Mouse (Mus musculus) embryonic facial prominence, embryonic 15.5 days (tissue): Measurements from ENCODE around the gene Uqcrq. TPM values are rescaled to one million over a fixed set of nuclear protein-coding genes. Genes with fewer than 3 reads are reported as not detected.

Experiments
- ATAC-seq: fragments of 200-750 bp; cut with Nextera tagmentation; 2 replicates; pipeline ENCODE4 v1.8.0; 2017; ENCODE audit warnings: low read depth, moderate TSS enrichment; ENCODE audit not compliant: insufficient number of reproducible peaks, low FRiP score, low TSS enrichment
- H3K27ac ChIP-seq: fragments of 300-500 bp; sonication (generic); replicated peaks from 2 replicates; pipeline ENCODE4 v1.5.1; 2015; ENCODE audit warnings: mild to moderate bottlenecking, inconsistent platforms
- H3K27me3 ChIP-seq: fragments of 300-500 bp; sonication (generic); 2 replicates; pipeline ENCODE4 v1.6.1; 2015; ENCODE audit warnings: inconsistent platforms
- H3K36me3 ChIP-seq: fragments of 300-500 bp; sonication (generic); 2 replicates; pipeline ENCODE4 v1.6.1; 2015; ENCODE audit warnings: mild to moderate bottlenecking, inconsistent platforms
- H3K4me1 ChIP-seq: fragments of 300-500 bp; sonication (generic); 2 replicates; pipeline ENCODE4 v1.6.1; 2015; ENCODE audit warnings: inconsistent platforms
- H3K4me2 ChIP-seq: fragments of 300-500 bp; sonication (generic); replicated peaks from 2 replicates; pipeline ENCODE4 v1.6.1; 2015; ENCODE audit warnings: mild to moderate bottlenecking, inconsistent platforms
- H3K4me3 ChIP-seq: fragments of 300-500 bp; sonication (generic); replicated peaks from 2 replicates; pipeline ENCODE4 v1.5.1; 2015; ENCODE audit warnings: mild to moderate bottlenecking, inconsistent platforms
- H3K9ac ChIP-seq: fragments of 300-500 bp; sonication (generic); 2 replicates; pipeline ENCODE4 v1.6.1; 2015; ENCODE audit warnings: inconsistent platforms
- H3K9me3 ChIP-seq: fragments of 300-500 bp; sonication (generic); replicated peaks from 2 replicates; pipeline ENCODE4 v1.6.1; 2016; ENCODE audit warnings: inconsistent platforms
- WGBS: fragments of 180-500 bp; shearing (Covaris S2); methylation state at CpG from one replicate; pipeline ENCODE4 v1.1.7; 2015; 5-methylcytosine and 5-hydroxymethylcytosine counted together
- polyA plus RNA-seq: library from polyadenylated mRNA; unstranded; fragments of >200 nt; fragmentation: Nextera tagmentation; extraction: Ambion mirVana; gene quantifications from 2 replicates; pipeline ENCODE4 v1.2.1, GENCODE M21; 2015

Gene Uqcrq
- polyA plus RNA-seq, result 535 and 540 TPM in 2 replicates

DNA sequence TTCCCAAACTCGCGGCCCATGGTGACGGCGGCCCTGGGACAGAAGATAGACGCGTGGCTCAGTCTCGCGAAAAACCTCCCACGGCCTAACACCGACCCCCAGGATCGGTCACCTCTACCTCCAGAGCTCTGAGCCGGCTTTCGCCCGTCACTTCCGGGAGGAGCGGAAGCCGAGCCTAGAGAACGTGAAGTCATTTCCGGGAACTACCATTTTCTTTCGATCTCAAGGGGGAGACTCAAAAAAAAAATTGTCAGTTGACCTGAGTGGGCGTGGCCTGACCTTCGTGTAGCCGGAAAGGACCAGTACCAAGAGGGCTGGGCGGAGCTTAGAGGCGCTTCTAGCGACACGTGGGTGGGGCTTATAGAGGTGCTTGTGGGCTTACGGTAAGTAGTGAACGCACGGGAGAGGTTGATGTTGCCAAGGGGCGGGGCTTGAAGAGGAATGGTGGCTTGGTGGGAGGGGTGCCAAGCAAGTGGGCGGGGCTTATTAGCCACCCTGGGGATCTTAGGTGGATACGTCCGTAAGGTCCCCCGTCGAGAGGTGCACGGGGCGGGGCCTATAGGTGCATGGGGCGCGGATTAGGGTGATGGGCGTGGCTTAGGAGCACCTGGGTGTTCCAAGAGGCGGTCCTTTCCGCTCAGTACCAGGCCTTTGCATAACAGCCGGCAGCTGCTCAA lies at the start of gene Uqcrq, which contains the start of gene Gdf9:
Uqcrq (minus strand) TSS at position 162 of the 677 bp plus-strand sequence.
Gdf9 (plus strand) TSS at position 354 of the 677 bp plus-strand sequence.
- H3K4me2 ChIP-seq, result peak within 1 kb of the TSS; percentile 66
- peak within 1 kb of the TSS; percentile 73 for H3K9ac ChIP-seq
- no peaks in the 10 kb centered on the region for H3K9me3 ChIP-seq
- H3K27ac ChIP-seq, result peak within 1 kb of the TSS; percentile 76
- peak; percentile 94 for ATAC-seq
- peaks cover 16% of the 10 kb centered on the region for H3K4me1 ChIP-seq
- H3K27me3 ChIP-seq, result no peaks in the 10 kb centered on the region
- peaks cover 14% of the 10 kb centered on the region for H3K36me3 ChIP-seq
- peak within 1 kb of the TSS; percentile 85 for H3K4me3 ChIP-seq
- under 1% methylated on average over 44 of the region's 44 CpGs for WGBS

DNA sequence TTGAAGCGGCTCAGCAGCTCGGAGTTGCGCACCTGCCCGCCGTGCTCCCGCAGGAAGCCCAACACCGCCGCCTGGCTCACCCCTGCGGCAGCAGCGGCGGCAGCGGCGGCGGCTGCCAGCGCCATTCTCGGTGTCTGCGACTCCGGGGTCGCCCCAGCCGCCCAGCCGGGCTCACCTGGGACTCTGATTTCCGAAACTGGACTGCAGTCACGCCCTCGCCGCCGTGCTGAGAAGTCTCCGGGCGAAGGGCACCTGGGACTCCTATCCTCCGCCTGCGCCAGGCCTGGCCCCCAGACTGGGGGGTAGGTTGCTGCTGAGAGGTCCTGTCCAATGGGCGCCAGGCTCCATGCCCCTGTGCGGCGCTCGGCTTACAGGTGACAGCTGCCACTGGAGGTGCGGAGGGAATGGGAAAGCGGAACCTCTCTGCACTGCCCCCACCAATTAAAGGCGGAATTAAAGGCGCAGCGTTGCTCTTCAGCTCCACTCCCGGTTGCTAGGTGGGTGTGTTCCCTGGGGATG lies 49.2 kb upstream of the Uqcrq start, which contains the start of the genes Gm9945 and Sowaha:
Gm9945 (plus strand) TSS at position 384 of the 519 bp plus-strand sequence.
Sowaha (minus strand) TSS at position 492 of the 519 bp plus-strand sequence.
- Histone ChIP-seq H3K36me3 (no peaks in the 10 kb centered on the region), H3K9me3 (no peaks in the 10 kb centered on the region), H3K27me3 (peaks cover 61% of the 10 kb centered on the region), H3K4me3 (peak within 1 kb of the TSS; percentile 45), H3K4me2 (peak within 1 kb of the TSS; percentile 82), H3K4me1 (peaks cover 26% of the 10 kb centered on the region), H3K9ac (no peak within 1 kb of the TSS), H3K27ac (no peak within 1 kb of the TSS)
- WGBS, result 3% methylated on average over 40 of the region's 40 CpGs
- ATAC-seq, result peak; percentile 80

GRCm38 (mm10) chr11:53479171-53479782 lies 48.6 kb upstream of the Uqcrq start:
- H3K4me2 ChIP-seq, result peak overlapping the region; percentile 82
- no peak overlapping the region for H3K27ac ChIP-seq
- H3K27me3 ChIP-seq, result peaks cover 67% of the 10 kb centered on the region
- peak overlapping the region; percentile 45 for H3K4me3 ChIP-seq
- peaks cover 26% of the 10 kb centered on the region for H3K4me1 ChIP-seq
- H3K9ac ChIP-seq, result no peak overlapping the region
- H3K9me3 ChIP-seq, result no peaks in the 10 kb centered on the region
- WGBS, result under 1% methylated on average over 62 of the region's 62 CpGs
- H3K36me3 ChIP-seq, result no peaks in the 10 kb centered on the region
- peak; percentile 56 for ATAC-seq

DNA sequence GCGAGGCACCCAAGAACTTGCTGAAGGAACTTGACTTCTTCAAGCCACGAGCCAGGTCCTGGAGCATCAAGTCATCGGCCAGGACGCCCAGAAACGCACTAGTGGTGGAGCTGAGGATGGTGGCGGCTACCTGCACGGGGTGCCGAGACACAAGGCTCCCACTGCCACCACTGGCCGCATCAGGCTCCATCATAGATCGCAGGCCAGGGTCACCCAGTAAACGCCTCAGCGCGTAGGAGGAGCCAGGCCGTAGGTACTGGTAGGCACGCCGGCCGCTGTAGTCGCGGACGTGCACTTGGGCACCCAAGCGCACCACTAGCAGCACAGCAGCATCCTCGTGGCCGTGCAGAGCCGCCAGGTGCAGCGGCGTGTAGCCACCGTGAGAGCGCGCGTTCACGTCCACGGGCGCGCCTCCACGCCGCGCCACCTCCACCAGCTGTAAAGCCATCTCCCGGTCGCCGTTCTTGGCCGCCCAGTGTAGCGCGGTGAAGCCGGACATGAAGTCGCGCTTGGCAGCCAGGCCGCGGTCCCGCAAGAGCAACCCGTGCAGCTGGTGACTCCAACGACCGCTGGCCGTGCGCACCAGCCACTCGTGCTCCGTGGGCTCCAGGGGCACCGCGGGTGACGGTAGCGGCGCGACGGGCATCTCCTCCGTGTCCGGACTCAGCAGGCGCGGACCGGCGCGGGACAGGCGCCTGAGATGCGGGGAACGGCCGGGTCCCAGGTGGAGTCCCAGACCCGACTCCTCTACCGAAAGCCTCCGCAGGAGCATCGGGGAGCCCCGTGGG lies 47.9 kb upstream of the Uqcrq start:
- Histone ChIP-seq H3K36me3 (no peaks in the 10 kb centered on the region), H3K27me3 (peaks cover 71% of the 10 kb centered on the region)
- WGBS, result 5% methylated on average over 79 of the region's 79 CpGs

DNA sequence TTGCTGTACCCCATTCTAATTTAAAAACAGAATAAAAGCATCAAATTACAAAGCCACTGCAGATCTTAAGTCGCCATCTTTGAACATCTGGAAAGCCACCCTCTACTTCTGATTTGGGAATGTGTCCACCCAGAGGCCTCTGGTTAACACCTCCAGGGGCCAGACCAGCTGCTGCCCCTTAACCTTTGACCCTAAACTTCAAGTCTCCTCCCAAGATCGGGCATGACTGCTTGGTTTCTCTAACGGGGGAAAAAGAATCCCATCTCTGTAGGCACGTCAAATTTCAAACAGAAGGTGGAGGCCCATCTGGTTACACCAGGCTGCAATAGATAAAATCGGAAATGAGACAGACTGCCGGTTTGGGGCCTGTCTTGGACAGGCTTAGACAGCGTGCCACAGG lies 47.2 kb upstream of the Uqcrq start:
- no peak overlapping the region for H3K4me2 ChIP-seq
- H3K4me1 ChIP-seq, result peaks cover 26% of the 10 kb centered on the region
- no peak for ATAC-seq
- no peaks in the 10 kb centered on the region for H3K9me3 ChIP-seq
- H3K27ac ChIP-seq, result no peak overlapping the region
- 0 out of 2 replicates have a peak overlapping the region, but pooled peaks have one; percentile 45 for H3K4me3 ChIP-seq
- no peak overlapping the region for H3K9ac ChIP-seq
- no peaks in the 10 kb centered on the region for H3K36me3 ChIP-seq
- H3K27me3 ChIP-seq, result peaks cover 71% of the 10 kb centered on the region
- WGBS, result 27% methylated on average over 7 of the region's 7 CpGs

More for the DNA sequence above, 47.9 kb upstream of the Uqcrq start:
- peak overlapping the region; percentile 82 for H3K4me2 ChIP-seq
- no peak overlapping the region for H3K27ac ChIP-seq
- H3K4me1 ChIP-seq, result peaks cover 26% of the 10 kb centered on the region
- no peak overlapping the region for H3K9ac ChIP-seq
- H3K9me3 ChIP-seq, result no peaks in the 10 kb centered on the region
- H3K4me3 ChIP-seq, result peak overlapping the region; percentile 45
- ATAC-seq, result no peak

DNA sequence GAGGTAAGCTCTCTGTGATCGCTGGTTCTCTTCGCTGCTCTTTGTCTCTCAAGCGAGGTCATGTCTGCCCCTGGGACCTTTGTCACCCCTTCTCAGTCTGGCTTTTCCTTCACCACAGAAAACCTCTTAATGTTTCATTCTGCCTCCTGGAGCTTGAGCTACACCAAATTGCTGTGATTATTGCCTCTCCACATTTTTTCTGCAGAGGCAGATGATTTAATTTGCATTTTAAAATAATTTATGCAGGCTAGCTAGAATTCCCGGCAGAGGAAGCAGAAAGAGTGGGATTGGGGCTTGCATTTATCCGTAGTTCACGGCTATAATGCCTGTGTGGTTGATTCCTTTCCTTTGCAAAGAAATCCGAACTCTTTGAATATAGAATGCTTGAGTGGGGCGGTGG lies 45.0 kb upstream of the Uqcrq start:
- Histone ChIP-seq H3K4me3 (no peak overlapping the region), H3K36me3 (no peaks in the 10 kb centered on the region), H3K4me1 (peaks cover 27% of the 10 kb centered on the region), H3K9me3 (no peaks in the 10 kb centered on the region), H3K27me3 (peaks cover 65% of the 10 kb centered on the region), H3K27ac (no peak overlapping the region), H3K9ac (no peak overlapping the region), H3K4me2 (no peak overlapping the region)
- 18% methylated on average over 8 of the region's 8 CpGs for WGBS
- no peak for ATAC-seq

DNA sequence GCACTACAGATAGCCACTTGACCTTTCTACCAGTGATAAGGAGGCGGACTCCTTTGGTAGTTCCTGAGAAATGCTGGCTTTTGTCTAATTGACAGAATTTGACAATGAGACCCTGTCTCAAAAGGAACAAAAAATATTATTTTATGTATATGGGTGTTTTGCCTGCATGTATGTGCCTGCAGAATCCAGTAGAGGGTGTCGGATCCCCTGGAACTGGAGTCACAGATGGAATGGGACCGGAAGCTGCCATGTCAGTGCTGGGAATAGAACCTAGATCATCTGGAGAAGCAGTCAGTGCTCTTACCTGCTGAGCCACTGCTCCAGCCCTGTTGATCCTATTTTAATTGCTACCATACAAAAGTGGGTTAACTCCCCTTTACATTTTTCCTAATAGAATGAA lies 42.1 kb upstream of the Uqcrq start:
- H3K36me3 ChIP-seq, result no peaks in the 10 kb centered on the region
- no peak overlapping the region for H3K9ac ChIP-seq
- peaks cover 16% of the 10 kb centered on the region for H3K4me1 ChIP-seq
- H3K27ac ChIP-seq, result no peak overlapping the region
- H3K9me3 ChIP-seq, result no peaks in the 10 kb centered on the region
- WGBS, result 75% methylated on average over 3 of the region's 3 CpGs
- H3K27me3 ChIP-seq, result peaks cover 37% of the 10 kb centered on the region
- no peak overlapping the region for H3K4me2 ChIP-seq
- no peak overlapping the region for H3K4me3 ChIP-seq
- ATAC-seq, result no peak

GRCm38 (mm10) chr11:53469968-53470695 lies 39.5 kb upstream of the Uqcrq start, which contains the start of gene Gm9837:
Gene Gm9837, minus strand, starts transcription at chr11:53470479.
- peaks cover 20% of the 10 kb centered on the region for H3K4me1 ChIP-seq
- no peak within 1 kb of the TSS for H3K9ac ChIP-seq
- peak within 1 kb of the TSS; percentile 52 for H3K4me2 ChIP-seq
- 4% methylated on average over 29 of the region's 29 CpGs for WGBS
- H3K4me3 ChIP-seq, result peak within 1 kb of the TSS; percentile 26
- H3K27ac ChIP-seq, result no peak within 1 kb of the TSS
- peaks cover 36% of the 10 kb centered on the region for H3K27me3 ChIP-seq
- no peaks in the 10 kb centered on the region for H3K9me3 ChIP-seq
- peak; percentile 78 for ATAC-seq
- no peaks in the 10 kb centered on the region for H3K36me3 ChIP-seq

GRCm38 (mm10) chr11:53469294-53469967 lies 38.8 kb upstream of the Uqcrq start:
- H3K9me3 ChIP-seq, result no peaks in the 10 kb centered on the region
- ATAC-seq, result no peak
- peak overlapping the region; percentile 52 for H3K4me2 ChIP-seq
- H3K27me3 ChIP-seq, result peaks cover 37% of the 10 kb centered on the region
- peak overlapping the region; percentile 26 for H3K4me3 ChIP-seq
- 21% methylated on average over 16 of the region's 16 CpGs for WGBS
- H3K27ac ChIP-seq, result no peak overlapping the region
- H3K4me1 ChIP-seq, result peaks cover 20% of the 10 kb centered on the region
- H3K9ac ChIP-seq, result no peak overlapping the region
- H3K36me3 ChIP-seq, result no peaks in the 10 kb centered on the region
